Mouse (Mus musculus): ENCODE results near the gene Shld1. TPM values are rescaled to one million over a fixed set of nuclear protein-coding genes. Genes with fewer than 3 reads are reported as not detected.

Shld1 gene
- polyA plus RNA-seq, 1 experiment from 2014 or later, result 23.5 TPM

DNA sequence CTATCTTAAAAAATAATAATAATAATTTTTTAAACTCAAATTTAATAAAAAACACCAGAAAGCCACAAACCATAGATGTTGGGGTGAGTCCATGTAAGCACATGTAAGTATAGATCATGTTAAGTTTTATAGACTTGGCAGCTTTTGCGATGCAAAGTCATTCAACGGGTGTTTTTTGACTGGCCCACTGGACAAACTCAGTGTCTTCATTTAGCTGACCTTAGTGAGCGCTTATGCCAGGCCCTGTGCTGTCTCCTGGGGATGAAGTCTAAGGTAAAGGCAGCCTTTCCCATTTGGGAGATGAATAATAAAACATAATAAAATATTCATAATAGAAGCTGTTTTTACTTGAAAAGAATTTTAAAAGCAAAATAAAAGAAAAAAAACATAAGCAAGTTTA is 28.2 kb downstream of the Shld1 start:
- Histone ChIP-seq H3K9me3 (no peaks in the 10 kb centered on the region), H3K4me1 (replicated peaks) (peaks cover 16% of the 10 kb centered on the region), H3K4me3 (replicated peaks) (no peak overlapping the region), H3K27ac (no peak overlapping the region), H3K36me3 (no peaks in the 10 kb centered on the region), H3K27me3 (no peaks in the 10 kb centered on the region), H3K4me2 (replicated peaks) (no peak overlapping the region), H3K9ac (replicated peaks) (no peak overlapping the region)
- no peak for ATAC-seq
- WGBS, result 91% methylated on average over 3 of the region's 3 CpGs

DNA sequence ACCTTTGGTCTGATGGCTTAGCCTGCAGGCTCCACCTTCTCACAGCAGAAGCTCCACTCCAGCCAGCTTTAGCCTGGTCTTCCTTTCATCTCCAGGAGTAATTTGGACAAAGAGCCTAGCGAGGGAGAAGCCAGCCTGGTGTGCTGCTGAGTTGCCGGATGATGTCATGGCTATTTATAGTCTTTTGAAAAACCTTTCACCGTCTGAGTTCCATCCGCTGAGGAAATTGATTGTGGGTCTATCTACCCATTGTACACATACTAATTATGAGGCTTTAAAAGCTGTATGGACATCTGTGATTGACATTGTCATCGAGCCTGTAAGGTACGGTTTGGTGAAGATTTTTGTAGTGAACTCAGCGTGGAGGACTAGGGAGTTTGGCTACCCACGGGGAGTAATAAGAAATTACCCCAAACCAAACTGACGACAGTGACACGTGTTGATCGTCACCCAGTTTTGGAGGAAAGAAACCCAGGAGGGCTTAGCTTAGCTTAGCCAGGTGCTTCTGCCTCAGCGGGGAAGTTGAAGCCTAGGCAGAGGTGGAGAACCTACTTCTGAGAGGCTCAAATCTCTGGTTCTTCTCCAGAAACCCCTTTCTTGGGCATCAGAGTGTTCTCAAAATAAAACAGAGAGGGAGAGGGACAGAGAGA is 28.8 kb downstream of the Shld1 start:
- H3K9ac ChIP-seq (replicated peaks), result no peak overlapping the region
- peak; percentile 78 for ATAC-seq
- no peak overlapping the region for H3K4me3 ChIP-seq (replicated peaks)
- H3K36me3 ChIP-seq, result no peaks in the 10 kb centered on the region
- H3K27ac ChIP-seq, result peak overlapping the region; percentile 53; the same call in 1 of the 2 replicates
- no peak overlapping the region for H3K4me2 ChIP-seq (replicated peaks)
- peaks cover 16% of the 10 kb centered on the region for H3K4me1 ChIP-seq (replicated peaks)
- 49% methylated on average over 12 of the region's 12 CpGs for WGBS
- H3K9me3 ChIP-seq, result no peaks in the 10 kb centered on the region
- no peaks in the 10 kb centered on the region for H3K27me3 ChIP-seq

DNA sequence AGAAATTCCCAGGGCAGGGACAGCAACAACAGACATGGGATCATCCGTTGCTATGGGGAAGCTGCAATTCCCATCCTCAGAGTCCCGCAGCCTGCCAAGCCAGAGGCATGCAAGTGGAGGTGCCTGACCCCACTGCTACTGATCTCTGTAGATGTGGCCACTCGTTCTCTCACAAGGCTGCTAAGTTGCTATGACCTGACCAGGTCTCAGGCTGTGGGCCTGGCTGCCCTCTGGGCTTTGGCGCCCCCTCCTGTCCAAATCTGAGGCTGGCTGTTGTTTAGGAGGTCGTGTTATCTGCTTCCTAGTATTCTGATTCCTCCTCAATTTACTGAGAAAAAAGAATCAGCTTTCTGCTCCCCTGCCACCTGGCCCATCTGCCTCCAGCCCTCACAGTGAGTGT is 29.4 kb downstream of the Shld1 start:
- Histone ChIP-seq H3K4me3 (replicated peaks) (no peak overlapping the region), H3K36me3 (no peaks in the 10 kb centered on the region), H3K27me3 (no peaks in the 10 kb centered on the region), H3K4me2 (replicated peaks) (no peak overlapping the region), H3K27ac (no peak overlapping the region), H3K9ac (replicated peaks) (no peak overlapping the region), H3K9me3 (no peaks in the 10 kb centered on the region), H3K4me1 (replicated peaks) (peaks cover 22% of the 10 kb centered on the region)
- peak; percentile 59 for ATAC-seq
- whole genome bisulfite sequencing, result 33% methylated on average over 5 of the region's 5 CpGs

DNA sequence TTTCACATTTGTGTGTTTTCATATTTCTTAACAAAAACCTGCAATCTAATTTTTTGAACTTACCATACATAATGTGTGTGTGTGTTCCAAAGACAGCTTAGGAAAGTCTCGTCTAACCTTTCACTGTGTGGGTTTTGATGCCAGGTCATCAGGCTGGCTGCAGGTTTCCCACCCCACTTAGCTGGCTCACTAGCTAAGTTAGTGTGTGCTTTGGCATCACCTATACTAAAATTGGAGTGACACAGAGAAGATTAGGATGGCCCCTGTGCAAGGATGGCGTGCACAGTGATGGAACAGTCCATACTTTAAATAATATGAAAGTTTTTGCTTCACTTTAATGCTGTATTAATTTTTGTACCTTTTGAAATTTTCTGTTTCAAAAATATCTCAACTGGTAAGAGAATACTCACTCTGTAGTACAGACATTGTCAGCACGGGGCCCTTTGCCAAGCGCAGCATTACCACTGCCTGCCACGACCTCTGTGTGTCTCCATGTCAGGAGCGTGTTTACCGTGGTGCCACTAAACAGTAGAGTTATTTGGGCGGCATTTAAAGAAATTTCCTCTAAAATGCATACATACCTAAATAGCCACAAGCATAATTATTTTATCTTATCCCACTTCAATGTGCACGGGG is 30.3 kb downstream of the Shld1 start:
- no peaks in the 10 kb centered on the region for H3K27me3 ChIP-seq
- no peak overlapping the region for H3K27ac ChIP-seq
- H3K4me3 ChIP-seq (replicated peaks), result no peak overlapping the region
- WGBS, result 96% methylated on average over 9 of the region's 9 CpGs
- no peaks in the 10 kb centered on the region for H3K9me3 ChIP-seq
- no peak overlapping the region for H3K9ac ChIP-seq (replicated peaks)
- peaks cover 30% of the 10 kb centered on the region for H3K4me1 ChIP-seq (replicated peaks)
- H3K4me2 ChIP-seq (replicated peaks), result no peak overlapping the region
- no peaks in the 10 kb centered on the region for H3K36me3 ChIP-seq
- ATAC-seq, result no peak

DNA sequence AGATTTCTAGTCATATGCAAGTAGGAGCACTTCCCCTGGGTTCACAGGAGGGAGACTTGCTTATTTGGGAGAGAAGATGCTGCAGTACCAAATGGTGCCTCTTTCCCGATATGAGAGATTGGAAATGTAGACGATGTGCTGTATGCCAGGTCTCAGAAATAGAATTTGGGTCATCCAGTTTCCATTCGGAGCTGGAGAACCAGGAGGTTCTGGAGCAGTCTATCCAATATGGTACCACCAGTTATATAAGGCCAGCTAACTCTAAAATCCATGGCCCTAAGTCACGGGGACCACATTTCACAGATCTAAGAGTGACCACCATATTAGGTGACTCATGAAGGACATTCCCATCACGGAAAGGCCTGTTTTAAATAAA is 30.8 kb downstream of the Shld1 start:
- Histone ChIP-seq H3K9ac (replicated peaks) (no peak overlapping the region), H3K9me3 (no peaks in the 10 kb centered on the region), H3K27me3 (no peaks in the 10 kb centered on the region), H3K36me3 (no peaks in the 10 kb centered on the region), H3K4me1 (replicated peaks) (peaks cover 30% of the 10 kb centered on the region), H3K27ac (no peak overlapping the region), H3K4me2 (replicated peaks) (no peak overlapping the region), H3K4me3 (replicated peaks) (no peak overlapping the region)
- WGBS, result 94% methylated on average over 5 of the region's 5 CpGs
- no peak for ATAC-seq

DNA sequence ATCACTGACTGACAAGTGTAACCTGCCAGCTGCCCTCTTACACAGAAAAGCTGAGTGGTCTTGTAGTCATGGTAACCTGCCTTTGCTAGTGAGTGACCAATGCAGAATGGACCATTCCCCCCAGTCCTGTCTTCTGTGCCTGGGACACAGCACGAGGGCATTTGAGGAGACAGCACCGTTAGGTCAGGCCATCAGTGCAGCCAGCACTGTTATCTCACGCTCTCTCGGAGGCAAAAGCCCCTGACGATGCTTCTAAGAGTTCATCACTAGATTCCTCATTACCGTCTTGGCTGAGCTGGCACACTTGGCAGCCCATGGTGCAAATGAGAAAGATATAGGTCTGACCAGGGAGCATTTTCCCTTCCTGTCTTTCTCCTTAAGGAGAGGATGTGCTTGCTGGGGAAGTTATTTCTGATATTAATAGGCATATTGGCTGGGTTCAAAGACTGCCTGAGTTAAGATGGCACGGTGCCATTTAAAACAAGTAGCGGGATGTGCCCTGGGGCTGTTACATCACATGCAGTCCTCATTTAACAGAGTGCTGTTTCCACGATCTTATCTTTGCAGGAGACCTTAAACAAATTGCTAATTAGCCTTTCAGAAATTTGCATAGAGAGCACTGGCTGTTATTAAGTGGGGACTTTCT is 34.3 kb downstream of the Shld1 start:
- no peak for ATAC-seq
- Histone ChIP-seq H3K36me3 (no peaks in the 10 kb centered on the region), H3K9ac (replicated peaks) (no peak overlapping the region), H3K4me3 (replicated peaks) (no peak overlapping the region), H3K27me3 (no peaks in the 10 kb centered on the region), H3K4me1 (replicated peaks) (peaks cover 30% of the 10 kb centered on the region), H3K27ac (peak overlapping the region; percentile 68), H3K9me3 (no peaks in the 10 kb centered on the region), H3K4me2 (replicated peaks) (no peak overlapping the region)
- WGBS, result 61% methylated on average over 9 of the region's 9 CpGs

DNA sequence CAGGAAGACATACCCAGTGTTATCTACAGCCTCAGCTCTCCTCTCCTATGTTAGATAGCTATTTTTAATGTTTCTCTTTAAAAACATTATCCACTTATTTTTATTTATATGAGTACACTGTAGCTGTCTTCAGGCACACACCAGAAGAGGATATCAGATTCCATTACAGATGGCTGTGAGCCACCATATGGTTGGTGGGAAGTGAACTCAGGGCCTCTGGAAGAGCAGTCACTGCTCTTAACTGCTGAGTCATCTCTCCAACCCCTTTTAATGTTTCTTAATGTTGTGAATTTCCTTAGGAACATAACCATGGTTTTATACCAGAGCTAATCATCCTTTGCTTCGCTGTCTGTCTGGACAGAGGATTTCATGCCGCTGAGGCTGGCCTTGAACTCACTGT is 35.1 kb downstream of the Shld1 start:
- Histone ChIP-seq H3K4me3 (replicated peaks) (no peak overlapping the region), H3K4me1 (replicated peaks) (peaks cover 29% of the 10 kb centered on the region), H3K9me3 (no peaks in the 10 kb centered on the region), H3K36me3 (no peaks in the 10 kb centered on the region), H3K9ac (replicated peaks) (no peak overlapping the region), H3K27me3 (no peaks in the 10 kb centered on the region), H3K27ac (peak overlapping the region; percentile 68; the same call in 1 of the 2 replicates), H3K4me2 (replicated peaks) (no peak overlapping the region)
- ATAC-seq, result no peak
- WGBS, result 93% methylated on average over 2 of the region's 2 CpGs

DNA sequence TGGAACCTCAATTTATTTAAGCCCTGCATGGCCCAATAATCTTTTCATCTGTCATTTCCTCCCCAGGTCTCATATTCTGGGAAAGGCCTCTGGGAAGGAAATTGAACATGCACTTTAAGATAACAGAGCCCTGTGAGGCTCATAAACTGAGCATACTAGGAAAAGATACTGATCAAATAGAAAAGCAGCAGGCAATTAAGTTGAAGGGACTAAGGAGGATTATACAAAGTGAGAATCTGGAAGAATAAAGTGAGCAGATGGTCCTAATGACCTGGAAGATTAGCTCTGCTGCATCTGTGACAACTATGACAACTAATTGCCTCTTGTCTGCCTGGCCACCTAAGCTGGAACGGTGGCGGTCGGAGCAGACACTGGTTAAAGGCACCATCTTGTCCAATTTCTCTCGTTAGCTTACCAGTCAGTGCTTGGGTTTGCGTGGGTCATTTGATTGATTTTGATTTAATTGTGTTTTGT is 37.3 kb downstream of the Shld1 start:
- no peaks in the 10 kb centered on the region for H3K9me3 ChIP-seq
- H3K4me3 ChIP-seq (replicated peaks), result no peak overlapping the region
- H3K4me1 ChIP-seq (replicated peaks), result peaks cover 29% of the 10 kb centered on the region
- no peak overlapping the region for H3K4me2 ChIP-seq (replicated peaks)
- H3K27ac ChIP-seq, result peak overlapping the region; percentile 77
- H3K27me3 ChIP-seq, result no peaks in the 10 kb centered on the region
- no peak overlapping the region for H3K9ac ChIP-seq (replicated peaks)
- no peaks in the 10 kb centered on the region for H3K36me3 ChIP-seq
- ATAC-seq, result peak; percentile 77
- 22% methylated on average over 5 of the region's 5 CpGs for WGBS

DNA sequence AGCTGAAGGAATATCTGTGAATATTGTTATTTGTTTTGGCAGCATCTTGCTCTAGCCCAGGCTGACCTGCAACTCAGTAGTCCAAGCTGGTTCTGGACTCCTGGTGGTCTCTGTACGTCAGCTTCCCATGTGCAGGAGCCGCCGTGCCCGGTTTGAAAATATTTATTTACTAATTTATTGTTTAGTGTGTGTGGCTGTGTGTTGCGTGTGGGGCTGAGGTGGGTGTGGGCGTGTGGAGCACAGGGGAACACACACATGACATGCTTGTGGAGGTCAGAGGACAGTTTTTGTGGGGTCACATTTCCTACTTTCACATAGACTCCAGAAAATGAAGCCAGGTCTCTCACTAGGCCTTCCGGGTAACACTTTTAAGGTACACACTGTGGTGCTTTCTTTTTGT is 37.8 kb downstream of the Shld1 start:
- peak; percentile 18; the same call in 1 of the 2 replicates for ATAC-seq
- Histone ChIP-seq H3K27ac (peak overlapping the region; percentile 77), H3K4me2 (replicated peaks) (no peak overlapping the region), H3K4me3 (replicated peaks) (no peak overlapping the region), H3K36me3 (no peaks in the 10 kb centered on the region), H3K4me1 (replicated peaks) (peaks cover 29% of the 10 kb centered on the region), H3K9ac (replicated peaks) (no peak overlapping the region), H3K27me3 (no peaks in the 10 kb centered on the region), H3K9me3 (no peaks in the 10 kb centered on the region)
- WGBS, result 93% methylated on average over 7 of the region's 7 CpGs

DNA sequence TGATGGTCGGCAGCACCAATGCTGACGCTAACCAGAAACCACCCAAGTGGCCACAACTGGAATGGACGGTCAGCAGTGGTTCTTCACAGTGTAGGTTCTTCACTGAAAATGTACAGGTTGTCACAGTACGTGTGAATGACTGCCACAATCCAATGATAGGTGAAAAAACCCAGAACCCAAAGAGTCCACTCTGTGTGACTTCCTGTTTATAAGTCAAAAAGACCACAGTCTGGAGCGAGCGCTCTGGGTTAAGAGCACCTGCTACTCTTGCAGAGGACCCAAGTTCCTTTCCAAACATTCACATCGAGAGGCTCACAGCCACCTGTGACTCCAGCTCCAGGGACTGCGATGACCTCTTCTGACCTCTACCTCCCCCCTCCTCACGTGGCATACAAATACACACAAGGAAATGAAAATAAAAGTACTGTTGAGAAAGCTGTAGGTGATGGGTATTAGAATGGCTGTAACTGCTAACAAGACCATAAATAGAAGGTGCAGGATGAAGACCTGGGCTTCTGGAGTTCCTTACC is 38.7 kb downstream of the Shld1 start:
- H3K27me3 ChIP-seq, result no peaks in the 10 kb centered on the region
- H3K4me3 ChIP-seq (replicated peaks), result no peak overlapping the region
- H3K27ac ChIP-seq, result no peak overlapping the region
- WGBS, result 88% methylated on average over 9 of the region's 9 CpGs
- H3K9ac ChIP-seq (replicated peaks), result no peak overlapping the region
- ATAC-seq, result no peak
- no peaks in the 10 kb centered on the region for H3K9me3 ChIP-seq
- H3K4me2 ChIP-seq (replicated peaks), result no peak overlapping the region
- peaks cover 29% of the 10 kb centered on the region for H3K4me1 ChIP-seq (replicated peaks)
- H3K36me3 ChIP-seq, result no peaks in the 10 kb centered on the region

DNA sequence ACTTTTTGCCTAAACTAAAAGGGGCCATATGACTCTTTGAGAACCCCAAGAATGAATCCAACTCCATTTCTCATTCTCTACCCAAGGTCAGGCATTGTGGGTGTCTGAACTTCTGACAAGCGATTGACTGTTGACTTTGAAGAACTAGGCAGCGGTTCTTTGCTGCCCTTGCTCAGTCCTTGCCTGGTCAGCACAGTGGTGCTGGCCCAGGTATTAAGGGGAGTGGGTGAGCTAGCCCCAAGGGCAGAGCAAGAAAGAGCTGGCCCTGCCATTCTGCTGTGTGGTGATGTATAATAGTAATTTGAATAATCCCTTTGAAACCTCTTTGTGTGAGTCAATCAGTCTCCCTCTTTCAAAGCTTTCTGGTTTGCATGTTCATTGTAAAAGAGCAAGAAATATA is 39.4 kb downstream of the Shld1 start:
- H3K27me3 ChIP-seq, result no peaks in the 10 kb centered on the region
- H3K27ac ChIP-seq, result no peak overlapping the region
- 62% methylated on average over 2 of the region's 2 CpGs for WGBS
- H3K4me1 ChIP-seq (replicated peaks), result peaks cover 22% of the 10 kb centered on the region
- H3K4me2 ChIP-seq (replicated peaks), result no peak overlapping the region
- H3K9ac ChIP-seq (replicated peaks), result no peak overlapping the region
- no peaks in the 10 kb centered on the region for H3K36me3 ChIP-seq
- no peak for ATAC-seq
- no peak overlapping the region for H3K4me3 ChIP-seq (replicated peaks)
- H3K9me3 ChIP-seq, result no peaks in the 10 kb centered on the region

DNA sequence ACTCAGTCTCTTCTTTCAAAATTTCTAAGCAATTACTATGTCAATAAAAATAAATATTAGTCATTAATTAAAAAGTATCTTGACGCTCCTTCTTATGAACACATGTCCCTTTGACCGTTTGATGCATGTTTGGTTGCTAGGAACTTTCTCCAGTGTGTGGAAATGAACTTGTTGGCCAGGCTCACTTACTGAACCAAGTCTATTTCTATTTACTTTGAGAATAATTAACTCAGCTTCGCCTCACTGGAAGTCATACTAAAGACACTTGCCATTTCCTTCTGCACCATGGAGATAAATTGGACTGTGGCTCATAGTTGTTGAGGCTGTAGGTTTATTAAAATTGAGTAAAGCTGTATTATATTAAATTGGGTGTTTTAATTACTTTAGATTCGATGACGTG is 46.2 kb downstream of the Shld1 start:
- 89% methylated on average over 5 of the region's 5 CpGs for WGBS
- Histone ChIP-seq H3K27ac (no peak overlapping the region), H3K9me3 (0 out of 2 replicates have a peak, but pooled peaks cover 2% of the 10 kb centered on the region), H3K27me3 (no peaks in the 10 kb centered on the region), H3K36me3 (no peaks in the 10 kb centered on the region), H3K4me3 (replicated peaks) (no peak overlapping the region), H3K4me2 (replicated peaks) (no peak overlapping the region), H3K4me1 (replicated peaks) (no peaks in the 10 kb centered on the region), H3K9ac (replicated peaks) (no peak overlapping the region)
- ATAC-seq, result no peak

Measured in midbrain, embryonic 13.5 days (tissue).